Mouse (Mus musculus) heart, postnatal 0 days (tissue): ENCODE results near the gene Tns1.

Experiments
- CTCF ChIP-seq: IDR thresholded peaks from 2 replicates; pipeline ENCODE4 v1.5.1; 2016; ENCODE audit warnings: antibody characterized with exemption, control low read depth, low read depth
- EP300 ChIP-seq: IDR thresholded peaks from 2 replicates; pipeline ENCODE4 v1.6.1; 2016; ENCODE audit warnings: antibody characterized with exemption, low read depth

DNA sequence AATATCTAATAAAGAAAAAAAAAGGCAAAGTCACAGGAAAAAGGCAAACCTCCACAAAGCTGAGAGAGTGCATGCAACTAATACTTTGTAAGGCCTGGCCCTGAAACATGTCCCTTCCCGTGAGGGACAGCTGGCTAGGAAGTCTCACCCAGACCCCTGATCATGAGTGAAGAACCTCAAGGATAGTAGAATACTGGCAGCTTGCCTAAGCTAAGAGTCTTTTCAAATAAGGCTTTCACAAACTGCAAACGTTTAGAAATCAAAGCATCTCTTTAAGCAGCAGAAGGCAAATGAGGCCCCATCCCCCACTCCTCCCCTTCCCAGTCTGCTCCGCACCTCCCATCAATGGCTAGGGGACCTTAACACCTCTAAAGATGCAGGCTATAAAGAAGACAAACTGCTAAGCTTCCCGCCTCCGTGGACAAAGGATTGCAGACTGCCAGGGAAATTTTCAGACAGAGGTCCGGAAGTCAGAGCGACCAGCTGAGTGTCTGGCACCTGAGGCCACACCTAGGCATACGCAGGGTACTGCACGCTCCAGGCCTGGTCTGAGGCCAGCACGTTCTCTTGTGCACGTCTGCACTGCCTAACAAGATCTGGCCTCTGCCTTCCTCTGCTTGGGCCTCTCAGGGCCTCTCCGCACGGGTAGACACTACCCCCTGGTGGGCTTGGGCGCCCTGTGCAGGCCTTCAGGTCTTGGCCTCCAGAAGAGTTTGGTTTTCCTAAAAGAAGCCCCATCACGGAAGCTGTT is 261.8 kb downstream of the Tns1 start:
- TF ChIP-seq CTCF: peak; percentile 86
- TF ChIP-seq EP300: no peak
